In genomic region chr12:80995326-80995725, GRCm38 (mm10) we compare ENCODE assay signal across 24 mouse cellular contexts. TPM values are rescaled to one million over a fixed set of nuclear protein-coding genes. Genes with fewer than 3 reads are reported as not detected.
"Had no signal": no experiment of that assay in that cellular context is flagged by ENCODE, and none has a peak within 500 bp of the region (broad histone marks: within the 10 kb centered on the region; RNA-seq: fewer than 3 reads in every experiment).

No protein-coding gene starts in this region.

- H3K9me3 ChIP-seq: limb, embryonic 15.5 days had no signal

- H3K4me3 ChIP-seq: left cerebral cortex, adult 2 months; limb, embryonic 12.5 days; limb, embryonic 15.5 days; megakaryocyte, embryonic 14.5 days; midbrain, embryonic 12.5 days had no signal

- DNase-seq: kidney, adult 2 months; kidney, postnatal 10 days; kidney, postnatal 36 days; layer of hippocampus, postnatal 36 days; left cerebral cortex, postnatal 4 days; liver, postnatal 0 days; lung, embryonic 14.5 days; lung, postnatal 4 days; thymus, adult 18-20 months; thymus, postnatal 36 days had no signal

- H3K36me3 ChIP-seq: limb, embryonic 12.5 days; limb, embryonic 15.5 days; midbrain, embryonic 12.5 days had no signal

- ATAC-seq: liver, postnatal 0 days; lung, postnatal 0 days; midbrain, embryonic 16.5 days had no signal

- H3K27me3 ChIP-seq: midbrain, embryonic 12.5 days had no signal

- H3K27ac ChIP-seq: left cerebral cortex, adult 2 months; limb, embryonic 12.5 days; limb, embryonic 15.5 days; liver, embryonic 14.5 days; midbrain, embryonic 12.5 days had no signal

RNA-seq across cellular contexts. Expression of gene Slc10a1, which starts 26.8 kb away (rescaled TPM):
- total RNA-seq: layer of hippocampus, adult 8-10 months; layer of hippocampus, postnatal 10 days; layer of hippocampus, postnatal 36 days; left cerebral cortex, adult 2 months; left cerebral cortex, postnatal 14 days; left cerebral cortex, postnatal 4 days had no signal
- polyA plus RNA-seq: small intestine, adult 2 months; spleen, adult 2 months; urinary bladder, adult 2 months had no signal
